Comparison of ENCODE assay signal across 8 mouse cellular contexts in the genomic region with DNA sequence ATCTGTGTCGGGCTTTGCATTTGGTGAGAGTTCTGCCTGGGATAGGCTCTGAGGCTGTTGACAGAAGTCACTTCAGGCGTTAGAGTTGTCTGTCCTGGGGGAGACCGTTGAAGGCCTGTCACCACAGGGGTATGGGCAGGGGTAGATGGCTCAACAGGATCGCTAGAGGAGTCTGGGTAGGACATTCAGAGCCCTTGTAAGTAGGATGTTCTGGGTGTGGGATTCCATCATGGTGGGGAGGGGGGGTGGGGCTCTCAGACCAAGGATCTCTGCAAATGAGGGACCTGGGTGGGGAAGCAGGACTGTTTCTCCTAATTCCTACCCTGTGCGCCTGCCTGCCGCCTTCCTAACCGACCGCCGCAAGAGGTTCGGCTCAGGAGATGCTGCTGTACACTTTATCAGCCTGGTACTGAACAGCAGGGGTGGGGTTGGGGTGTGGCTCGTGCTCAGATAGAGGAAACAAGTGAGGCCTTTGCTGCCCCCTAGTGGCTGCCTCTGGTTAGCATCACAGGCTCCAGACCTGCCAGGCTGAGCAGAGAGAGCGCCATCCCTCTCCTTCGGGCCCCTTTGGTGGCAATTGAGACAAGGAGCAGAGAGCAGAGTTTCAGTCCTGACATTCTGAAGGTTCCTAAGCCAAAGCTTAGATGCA. TPM values are rescaled to one million over a fixed set of nuclear protein-coding genes. Genes with fewer than 3 reads are reported as not detected.
DNase-seq lines count a peak whose midpoint lies in the region; ATAC-seq and TF ChIP-seq lines count a peak whose summit lies in the region.

No protein-coding gene starts in this region.

- peak overlapping the region; percentile 26 for H3K4me2 ChIP-seq in forebrain, postnatal 0 days (ENCODE audit: low read depth)

- peak overlapping the region; percentile 19; the same call in 1 of the 2 replicates for H3K9ac ChIP-seq in forebrain, postnatal 0 days

- 16% methylated on average over 13 of the region's 13 CpGs for WGBS in forebrain, postnatal 0 days
- WGBS in lung, adult 2 months: 8% methylated on average over 13 of the region's 13 CpGs

- no peak overlapping the region for H3K27ac ChIP-seq in forebrain, postnatal 0 days (ENCODE audit: low read depth, low read length)
- peak overlapping the region; percentile 70 for H3K27ac ChIP-seq in layer of hippocampus, adult 2 months

- DNase-seq in ES-CJ7 (ENCODE audit: low read depth, low spot score): peak; percentile 92
- peak; percentile 85 for DNase-seq in cerebellum, adult 11-12 months
- DNase-seq in forebrain, postnatal 0 days: peak; percentile 90
- peak; percentile 96 for DNase-seq in heart, postnatal 4 days
- DNase-seq in layer of hippocampus, adult 2 months (ENCODE audit: low spot score in 2 of 2): peak; percentile 90 to 97
- DNase-seq in lung, adult 2 months: peak; percentile 91
- peak; percentile 80 for DNase-seq in testis, postnatal 14 days (ENCODE audit: low spot score)

- peak; percentile 92 for TF ChIP-seq CTCF in forebrain, postnatal 0 days (IDR thresholded peaks at IDR 0.05; ENCODE audit: low read depth)
- peak; percentile 97 for TF ChIP-seq CTCF in layer of hippocampus, adult 2 months (conservative IDR thresholded peaks at IDR 0.05)
- TF ChIP-seq CTCF in lung, adult 2 months (IDR thresholded peaks at IDR 0.05; ENCODE audit: insufficient read depth, low read length): peak; percentile 83

- ATAC-seq in forebrain, postnatal 0 days: peak; percentile 96
- peak; percentile 83 for ATAC-seq in neutrophil, adult 5-6 weeks (ENCODE audit: extremely low read depth, insufficient number of reproducible peaks, low FRiP score, poor library complexity, severe bottlenecking)

- H3K4me1 ChIP-seq in forebrain, postnatal 0 days (ENCODE audit: insufficient read depth): no peaks in the 10 kb centered on the region
- H3K4me1 ChIP-seq in lung, adult 2 months (ENCODE audit: control insufficient read depth, insufficient read depth, low read length): peaks cover 20% of the 10 kb centered on the region

- TF ChIP-seq POLR2A in lung, adult 2 months (IDR thresholded peaks at IDR 0.05; ENCODE audit: borderline replicate concordance, extremely low read depth, low read depth, low read length): peak; percentile 38; the same call in 1 of the 2 replicates

- no peaks in the 10 kb centered on the region for H3K36me3 ChIP-seq in forebrain, postnatal 0 days (ENCODE audit: insufficient read depth)

- no peaks in the 10 kb centered on the region for H3K27me3 ChIP-seq in forebrain, postnatal 0 days (ENCODE audit: insufficient read depth, low read length)

- H3K4me3 ChIP-seq in forebrain, postnatal 0 days (ENCODE audit: low read depth, low read length): no peak overlapping the region
- no peak overlapping the region; the same call in 1 of the 2 replicates for H3K4me3 ChIP-seq in layer of hippocampus, adult 2 months
- no peak overlapping the region for H3K4me3 ChIP-seq in lung, adult 2 months (replicated peaks; ENCODE audit: extremely low read depth, low read depth, low read length)

- no peaks in the 10 kb centered on the region for H3K9me3 ChIP-seq in forebrain, postnatal 0 days (ENCODE audit: low read length)

RNA-seq across cellular contexts. Expression of a gene that starts 3.7 kb away (rescaled TPM):
- not detected in 2 replicates for total RNA-seq in forebrain, postnatal 0 days (2014; rRNA removed)
- 0.52 TPM in 1 of 2 replicates, not detected in the other for polyA plus RNA-seq in forebrain, postnatal 0 days (2015; fragmentation: Nextera tagmentation; extraction: Ambion mirVana)
- not detected for total RNA-seq in heart, postnatal 4 days (2021)
- total RNA-seq in layer of hippocampus, adult 2 months (2021): not detected
- polyA plus RNA-seq in lung, adult 2 months (2012; rRNA removed): 6.0 and 7.2 TPM in 2 replicates
- total RNA-seq in neutrophil, adult 5-6 weeks (2017): not detected in 2 replicates

RNA-seq across cellular contexts. Expression of a gene that starts 9.2 kb away (rescaled TPM):
- 8.3 and 8.6 TPM in 2 replicates for total RNA-seq in forebrain, postnatal 0 days (2014; rRNA removed)
- 10.6 and 13.5 TPM in 2 replicates for polyA plus RNA-seq in forebrain, postnatal 0 days (2015; fragmentation: Nextera tagmentation; extraction: Ambion mirVana)
- total RNA-seq in heart, postnatal 4 days (2021): 10 to 100 TPM; 55.3 to 59.9 TPM
- total RNA-seq in layer of hippocampus, adult 2 months (2021): 10 to 100 TPM; 12.2 to 13.7 TPM
- polyA plus RNA-seq in lung, adult 2 months (2012; rRNA removed): 221 and 277 TPM in 2 replicates
- not detected in 2 replicates for total RNA-seq in neutrophil, adult 5-6 weeks (2017)

RNA-seq across cellular contexts. Expression of a gene that starts 25.4 kb away (rescaled TPM):
- total RNA-seq in forebrain, postnatal 0 days (2014; rRNA removed): 37.0 and 42.9 TPM in 2 replicates
- 54.8 and 55.7 TPM in 2 replicates for polyA plus RNA-seq in forebrain, postnatal 0 days (2015; fragmentation: Nextera tagmentation; extraction: Ambion mirVana)
- total RNA-seq in heart, postnatal 4 days (2021): 10 to 100 TPM; 47.1 to 47.6 TPM
- 10 to 100 TPM; 64.0 to 64.7 TPM for total RNA-seq in layer of hippocampus, adult 2 months (2021)
- 113 and 121 TPM in 2 replicates for polyA plus RNA-seq in lung, adult 2 months (2012; rRNA removed)
- total RNA-seq in neutrophil, adult 5-6 weeks (2017): 37.2 and 39.5 TPM in 2 replicates

RNA-seq across cellular contexts. Expression of a gene that starts 47.8 kb away (rescaled TPM):
- not detected in 2 replicates for total RNA-seq in forebrain, postnatal 0 days (2014; rRNA removed)
- not detected in 2 replicates for polyA plus RNA-seq in forebrain, postnatal 0 days (2015; fragmentation: Nextera tagmentation; extraction: Ambion mirVana)
- total RNA-seq in heart, postnatal 4 days (2021): under 1 TPM in 1 of 2 experiments, not detected in 1; 0.29 TPM
- under 1 TPM in 1 of 2 experiments, not detected in 1; 0.27 TPM for total RNA-seq in layer of hippocampus, adult 2 months (2021)
- polyA plus RNA-seq in lung, adult 2 months (2012; rRNA removed): 0.04 TPM in 1 of 2 replicates, not detected in the other
- 1.0 and 2.3 TPM in 2 replicates for total RNA-seq in neutrophil, adult 5-6 weeks (2017)

RNA-seq across cellular contexts. Expression of a gene that starts 47.9 kb away (rescaled TPM):
- 2.0 and 6.4 TPM in 2 replicates for total RNA-seq in forebrain, postnatal 0 days (2014; rRNA removed)
- 3.3 and 4.3 TPM in 2 replicates for polyA plus RNA-seq in forebrain, postnatal 0 days (2015; fragmentation: Nextera tagmentation; extraction: Ambion mirVana)
- 10 to 100 TPM in 1 of 2 experiments, 1 to 10 TPM in 1; 7.7 to 11.1 TPM for total RNA-seq in heart, postnatal 4 days (2021)
- 10 to 100 TPM; 27.7 to 41.8 TPM for total RNA-seq in layer of hippocampus, adult 2 months (2021)
- polyA plus RNA-seq in lung, adult 2 months (2012; rRNA removed): 77.8 and 92.6 TPM in 2 replicates
- 31.8 and 39.0 TPM in 2 replicates for total RNA-seq in neutrophil, adult 5-6 weeks (2017)
